Mouse (Mus musculus): ENCODE measurements around the gene Kcnip1. TPM values are rescaled to one million over a fixed set of nuclear protein-coding genes. Genes with fewer than 3 reads are reported as not detected.

Gene Kcnip1
- polyA plus RNA-seq, 1 experiment from 2014 or later: 41.6 TPM

DNA sequence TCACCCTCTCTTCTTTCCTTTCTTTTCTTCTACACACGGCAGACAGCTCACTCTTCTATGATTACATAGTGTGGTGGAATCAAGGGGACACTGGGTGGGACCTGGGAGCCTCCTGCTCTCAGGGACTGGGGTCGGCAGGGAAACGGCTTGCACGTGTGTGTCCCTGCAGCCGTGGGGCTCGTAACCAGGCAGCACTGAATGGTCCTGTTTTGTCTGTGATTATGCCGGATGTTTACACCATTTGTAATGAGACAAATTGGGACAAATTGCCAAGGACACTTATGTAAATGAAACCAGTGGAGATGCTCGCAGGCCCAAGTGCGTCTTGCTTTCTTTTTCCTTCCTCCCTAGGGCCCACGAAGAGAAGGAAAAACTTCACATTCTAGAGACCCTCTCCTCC lies 256.5 kb downstream of the Kcnip1 start:
- WGBS: 67% methylated on average over 10 of the region's 10 CpGs

DNA sequence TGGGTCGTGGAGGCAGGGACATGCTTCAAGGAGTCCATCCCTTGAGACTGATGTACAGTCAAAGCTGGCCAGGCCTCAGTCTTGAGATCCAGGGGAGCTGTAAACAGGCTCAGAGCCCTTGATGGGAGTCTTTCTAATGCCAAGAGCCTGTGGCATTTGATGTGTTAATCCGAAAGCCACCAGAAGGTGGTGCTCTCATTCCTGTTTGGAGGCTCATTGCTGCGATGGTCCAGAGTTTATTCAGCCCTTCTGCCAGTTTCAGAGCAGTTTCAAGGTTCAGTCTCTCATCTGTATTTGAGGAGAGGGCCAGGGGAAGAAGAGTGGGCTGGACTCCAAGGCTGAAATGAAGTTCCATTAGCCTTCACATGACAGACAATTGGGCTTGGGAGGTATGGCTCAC lies 259.7 kb downstream of the Kcnip1 start:
- 10% methylated on average over 3 of the region's 3 CpGs for WGBS
- no peaks in the 10 kb centered on the region for H3K9me3 ChIP-seq

More for the DNA sequence above, 256.5 kb downstream of the Kcnip1 start:
- no peaks in the 10 kb centered on the region for H3K27me3 ChIP-seq
- no peak overlapping the region for H3K4me3 ChIP-seq (replicated peaks)
- no peak overlapping the region for H3K9ac ChIP-seq (replicated peaks)
- H3K4me2 ChIP-seq (replicated peaks): no peak overlapping the region
- H3K27ac ChIP-seq: no peak overlapping the region
- H3K36me3 ChIP-seq: no peaks in the 10 kb centered on the region
- no peak for ATAC-seq
- no peaks in the 10 kb centered on the region for H3K9me3 ChIP-seq
- H3K4me1 ChIP-seq (replicated peaks): 0 out of 2 replicates have a peak, but pooled peaks cover 2% of the 10 kb centered on the region

DNA sequence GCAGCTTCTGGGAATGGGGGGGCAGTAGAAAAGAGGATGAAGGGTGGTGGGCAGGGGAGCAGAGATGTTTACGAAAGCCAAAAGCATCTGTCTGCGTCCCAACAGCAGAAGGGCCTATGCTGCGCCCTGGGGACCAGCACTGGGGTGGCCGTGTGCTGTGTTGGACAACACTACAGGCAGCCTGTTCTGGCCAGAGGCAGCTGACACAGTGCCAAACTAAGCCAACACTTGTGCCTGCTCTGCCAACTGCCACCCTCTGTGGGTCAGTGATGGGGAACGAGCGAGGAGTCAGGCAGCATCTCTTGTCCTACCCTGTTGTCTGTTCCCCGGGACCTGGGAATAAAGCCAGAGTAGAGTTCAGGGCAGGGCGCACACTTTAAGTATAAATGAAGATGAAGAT lies 260.6 kb downstream of the Kcnip1 start:
- 0 out of 2 replicates have a peak, but pooled peaks cover 2% of the 10 kb centered on the region for H3K4me1 ChIP-seq (replicated peaks)
- H3K9ac ChIP-seq (replicated peaks): no peak overlapping the region
- WGBS: 91% methylated on average over 8 of the region's 8 CpGs
- no peak overlapping the region for H3K4me3 ChIP-seq (replicated peaks)
- no peaks in the 10 kb centered on the region for H3K27me3 ChIP-seq
- ATAC-seq: peak; percentile 47; the same call in 1 of the 2 replicates
- H3K9me3 ChIP-seq: no peaks in the 10 kb centered on the region
- H3K36me3 ChIP-seq: no peaks in the 10 kb centered on the region
- H3K4me2 ChIP-seq (replicated peaks): no peak overlapping the region
- no peak overlapping the region for H3K27ac ChIP-seq

More for the DNA sequence above, 259.7 kb downstream of the Kcnip1 start:
- ATAC-seq: peak; percentile 65
- H3K27ac ChIP-seq: no peak overlapping the region
- H3K27me3 ChIP-seq: no peaks in the 10 kb centered on the region
- no peak overlapping the region for H3K9ac ChIP-seq (replicated peaks)
- no peak overlapping the region for H3K4me3 ChIP-seq (replicated peaks)
- no peak overlapping the region for H3K4me2 ChIP-seq (replicated peaks)
- 0 out of 2 replicates have a peak, but pooled peaks cover 2% of the 10 kb centered on the region for H3K4me1 ChIP-seq (replicated peaks)
- H3K36me3 ChIP-seq: no peaks in the 10 kb centered on the region

DNA sequence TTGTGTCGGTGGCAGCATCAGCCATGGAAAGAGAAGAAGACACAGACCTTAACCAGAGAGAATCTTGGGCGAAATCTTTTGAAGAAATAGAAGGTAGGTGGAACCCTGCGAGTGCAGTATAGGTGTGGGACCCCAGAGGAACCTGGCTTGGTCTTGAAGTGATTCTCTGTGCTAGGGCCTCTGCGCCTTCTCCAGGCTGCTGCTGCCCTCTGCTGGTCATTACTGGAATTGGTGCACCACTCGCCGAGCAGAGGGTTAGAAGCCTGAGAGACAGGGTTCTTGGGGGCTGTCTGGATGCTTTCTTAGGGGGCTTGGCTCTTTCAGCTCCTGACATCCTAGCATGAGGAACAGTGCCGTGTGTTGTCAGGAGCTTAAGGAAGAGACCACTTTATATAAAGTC lies 271.7 kb downstream of the Kcnip1 start:
- no peak overlapping the region for H3K4me2 ChIP-seq (replicated peaks)
- ATAC-seq: peak; percentile 65

DNA sequence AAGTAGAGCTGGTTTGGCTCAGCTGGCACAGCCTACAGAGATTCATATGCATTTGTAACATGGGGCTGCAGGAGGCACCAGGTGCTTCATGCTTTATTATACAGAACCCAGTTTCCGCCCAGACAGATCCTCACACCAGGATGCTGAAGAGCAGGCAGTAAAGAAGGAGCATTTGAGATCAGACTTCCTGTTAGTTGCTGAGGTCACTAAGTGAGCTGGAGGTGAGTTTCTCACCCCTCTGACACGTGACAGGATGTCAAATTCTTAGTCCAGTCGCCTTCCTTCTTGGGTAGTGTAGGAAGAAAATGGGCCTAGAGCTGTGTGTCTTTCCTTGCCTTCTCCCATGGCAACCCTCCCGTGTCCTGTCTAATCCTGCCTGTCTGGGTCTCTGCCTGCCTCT lies 286.2 kb downstream of the Kcnip1 start:
- Histone ChIP-seq H3K27me3 (no peaks in the 10 kb centered on the region), H3K9ac (replicated peaks) (no peak overlapping the region), H3K4me2 (replicated peaks) (no peak overlapping the region), H3K4me1 (replicated peaks) (no peaks in the 10 kb centered on the region), H3K9me3 (no peaks in the 10 kb centered on the region), H3K27ac (no peak overlapping the region), H3K36me3 (no peaks in the 10 kb centered on the region), H3K4me3 (replicated peaks) (no peak overlapping the region)
- no peak for ATAC-seq
- WGBS: 28% methylated on average over 4 of the region's 4 CpGs

More for the DNA sequence above, 271.7 kb downstream of the Kcnip1 start:
- no peak overlapping the region for H3K4me3 ChIP-seq (replicated peaks)
- H3K4me1 ChIP-seq (replicated peaks): no peaks in the 10 kb centered on the region
- no peaks in the 10 kb centered on the region for H3K36me3 ChIP-seq
- H3K27ac ChIP-seq: no peak overlapping the region
- H3K9me3 ChIP-seq: peaks cover 3% of the 10 kb centered on the region; the same call in 1 of the 2 replicates
- peaks cover 7% of the 10 kb centered on the region; the same call in 1 of the 2 replicates for H3K27me3 ChIP-seq
- H3K9ac ChIP-seq (replicated peaks): no peak overlapping the region
- WGBS: 25% methylated on average over 7 of the region's 7 CpGs

DNA sequence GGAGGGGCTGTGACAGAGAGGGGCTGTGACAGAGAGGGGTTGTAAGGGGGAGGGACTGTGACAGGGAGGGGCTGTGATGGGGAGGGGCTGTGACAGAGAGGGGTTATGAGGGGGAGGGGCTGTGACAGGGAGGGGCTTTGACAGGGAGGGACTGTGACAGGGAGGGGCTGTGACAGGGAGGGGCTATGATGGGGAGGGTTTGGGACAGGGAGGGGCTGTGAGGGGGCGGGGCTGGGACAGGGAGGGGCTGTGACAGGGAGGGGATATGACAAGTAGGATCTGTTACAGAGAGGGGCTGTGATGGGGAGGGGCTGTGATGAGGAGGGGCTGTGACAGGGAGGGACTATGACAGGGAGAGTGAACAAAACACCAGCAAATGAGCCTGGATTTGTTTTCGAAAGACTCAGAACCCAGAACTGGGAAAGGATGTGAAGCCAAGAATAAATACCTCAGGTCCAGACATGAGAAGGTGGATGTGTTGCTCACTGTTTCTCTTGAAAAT lies 290.9 kb downstream of the Kcnip1 start:
- no peak overlapping the region for H3K27ac ChIP-seq
- no peak overlapping the region for H3K4me3 ChIP-seq (replicated peaks)
- H3K36me3 ChIP-seq: no peaks in the 10 kb centered on the region
- H3K4me2 ChIP-seq (replicated peaks): no peak overlapping the region
- no peak for ATAC-seq
- H3K9ac ChIP-seq (replicated peaks): no peak overlapping the region
- 45% methylated on average over 2 of the region's 2 CpGs for WGBS
- H3K9me3 ChIP-seq: no peaks in the 10 kb centered on the region
- no peaks in the 10 kb centered on the region for H3K4me1 ChIP-seq (replicated peaks)
- no peaks in the 10 kb centered on the region for H3K27me3 ChIP-seq

DNA sequence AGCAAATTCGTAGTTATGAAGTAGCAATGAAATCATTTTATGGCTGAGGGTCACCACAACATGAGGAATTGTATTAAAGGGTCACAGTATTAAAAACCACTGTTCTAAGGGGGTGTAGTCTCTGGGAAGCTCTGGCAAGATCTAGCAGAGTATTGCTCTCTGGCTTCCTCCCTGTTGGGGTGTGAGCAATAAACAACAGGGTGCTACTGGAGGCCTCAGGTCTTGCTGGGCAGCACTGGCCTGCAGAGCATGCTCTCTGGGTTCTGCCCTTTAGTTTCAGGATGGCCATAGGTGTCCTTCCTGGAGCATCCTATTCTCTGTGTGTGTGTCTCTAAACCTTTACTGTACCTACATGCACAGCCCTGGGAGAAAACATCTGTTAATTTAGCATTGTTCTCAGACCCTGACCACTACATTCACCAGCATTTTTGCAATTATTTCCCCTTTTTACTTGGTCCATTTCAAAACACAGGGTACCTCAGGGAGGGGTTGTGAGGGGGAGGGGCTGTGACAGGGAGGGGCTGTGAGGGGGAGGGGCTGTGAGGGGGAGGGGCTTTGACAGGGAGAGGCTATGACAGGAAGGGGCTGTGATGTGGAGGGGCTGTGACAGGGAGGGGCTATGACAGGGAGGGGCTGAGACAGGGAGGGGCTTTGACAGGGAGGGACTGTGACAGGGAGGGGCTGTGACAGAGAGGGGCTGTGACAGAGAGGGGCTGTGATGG lies 291.6 kb downstream of the Kcnip1 start:
- Histone ChIP-seq H3K9ac (replicated peaks) (no peak overlapping the region), H3K27me3 (no peaks in the 10 kb centered on the region), H3K4me1 (replicated peaks) (no peaks in the 10 kb centered on the region), H3K27ac (no peak overlapping the region), H3K4me3 (replicated peaks) (no peak overlapping the region), H3K4me2 (replicated peaks) (no peak overlapping the region), H3K36me3 (no peaks in the 10 kb centered on the region), H3K9me3 (no peaks in the 10 kb centered on the region)
- no peak for ATAC-seq
- WGBS: 76% methylated on average over 1 of the region's 1 CpGs

DNA sequence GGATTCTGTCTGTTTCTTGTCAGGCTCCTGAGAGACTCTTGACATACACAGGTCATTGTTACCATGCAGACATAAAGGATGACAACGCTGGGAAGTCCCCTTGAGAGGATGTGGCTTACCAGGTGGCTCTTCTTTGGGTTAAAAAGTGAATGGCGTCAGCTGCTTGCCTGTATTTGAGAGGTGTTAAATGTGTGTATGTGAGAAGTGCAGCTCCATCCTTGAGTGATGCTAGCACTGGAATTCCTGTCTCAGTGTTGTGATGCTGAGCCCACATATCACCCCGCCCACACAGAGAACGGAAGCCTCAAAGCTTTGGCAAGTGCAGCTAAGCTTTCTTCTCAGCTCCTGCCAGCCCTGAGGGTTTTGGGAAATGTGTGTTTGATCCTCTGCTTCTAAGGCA lies 292.2 kb downstream of the Kcnip1 start:
- ATAC-seq: no peak
- Histone ChIP-seq H3K4me1 (replicated peaks) (no peaks in the 10 kb centered on the region), H3K36me3 (no peaks in the 10 kb centered on the region), H3K27ac (no peak overlapping the region), H3K9me3 (no peaks in the 10 kb centered on the region), H3K9ac (replicated peaks) (no peak overlapping the region), H3K4me3 (replicated peaks) (no peak overlapping the region), H3K27me3 (no peaks in the 10 kb centered on the region), H3K4me2 (replicated peaks) (no peak overlapping the region)
- 60% methylated on average over 4 of the region's 4 CpGs for WGBS

DNA sequence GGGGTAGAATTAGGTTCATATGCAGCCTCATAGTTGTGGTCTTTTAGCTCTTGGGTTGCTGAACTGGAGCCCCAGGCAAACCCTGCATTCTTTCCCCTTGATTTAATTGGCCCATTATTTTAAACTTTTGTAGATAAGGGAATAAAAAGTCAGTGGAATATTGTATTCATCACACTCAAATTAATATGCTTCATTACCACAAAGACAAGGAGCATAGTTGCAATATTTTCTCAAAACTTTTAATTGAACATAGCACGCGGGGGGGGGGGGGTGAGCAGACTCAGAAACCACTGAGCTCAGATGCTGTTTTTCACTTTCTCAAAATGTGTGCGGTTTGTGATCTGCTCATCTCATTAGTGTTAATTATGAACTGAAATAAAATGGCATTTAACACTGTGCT lies 302.8 kb downstream of the Kcnip1 start:
- WGBS: 90% methylated on average over 3 of the region's 3 CpGs
- no peaks in the 10 kb centered on the region for H3K4me1 ChIP-seq (replicated peaks)
- no peaks in the 10 kb centered on the region for H3K9me3 ChIP-seq
- no peak overlapping the region for H3K4me2 ChIP-seq (replicated peaks)
- no peaks in the 10 kb centered on the region for H3K27me3 ChIP-seq
- no peak overlapping the region for H3K9ac ChIP-seq (replicated peaks)
- no peak overlapping the region for H3K27ac ChIP-seq
- no peak overlapping the region for H3K4me3 ChIP-seq (replicated peaks)
- no peaks in the 10 kb centered on the region for H3K36me3 ChIP-seq
- no peak for ATAC-seq

DNA sequence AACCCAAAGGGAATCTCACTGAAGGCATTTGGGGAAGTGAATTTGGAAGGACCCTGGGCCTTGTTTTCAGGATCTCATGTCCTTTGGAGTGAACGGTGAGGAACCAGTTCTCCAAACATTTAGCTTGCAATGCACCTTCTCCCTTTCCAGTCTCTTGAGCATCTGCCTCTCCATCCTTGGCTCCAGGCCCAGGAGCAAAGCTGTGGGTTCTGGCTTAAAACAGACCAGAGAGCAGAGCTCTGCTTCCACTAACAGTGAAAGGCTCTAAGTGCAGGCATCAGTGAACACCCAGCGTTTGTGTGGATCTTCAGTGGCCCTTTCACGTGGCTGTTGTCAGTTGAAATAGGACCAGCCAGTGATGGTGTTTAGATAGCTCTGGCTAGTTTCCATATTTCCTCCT lies 307.0 kb downstream of the Kcnip1 start:
- Histone ChIP-seq H3K36me3 (no peaks in the 10 kb centered on the region), H3K4me2 (replicated peaks) (no peak overlapping the region), H3K4me3 (replicated peaks) (no peak overlapping the region), H3K27me3 (peaks cover 7% of the 10 kb centered on the region; the same call in 1 of the 2 replicates), H3K4me1 (replicated peaks) (no peaks in the 10 kb centered on the region), H3K27ac (no peak overlapping the region), H3K9ac (replicated peaks) (no peak overlapping the region), H3K9me3 (no peaks in the 10 kb centered on the region)
- 86% methylated on average over 3 of the region's 3 CpGs for whole genome bisulfite sequencing
- ATAC-seq: no peak

DNA sequence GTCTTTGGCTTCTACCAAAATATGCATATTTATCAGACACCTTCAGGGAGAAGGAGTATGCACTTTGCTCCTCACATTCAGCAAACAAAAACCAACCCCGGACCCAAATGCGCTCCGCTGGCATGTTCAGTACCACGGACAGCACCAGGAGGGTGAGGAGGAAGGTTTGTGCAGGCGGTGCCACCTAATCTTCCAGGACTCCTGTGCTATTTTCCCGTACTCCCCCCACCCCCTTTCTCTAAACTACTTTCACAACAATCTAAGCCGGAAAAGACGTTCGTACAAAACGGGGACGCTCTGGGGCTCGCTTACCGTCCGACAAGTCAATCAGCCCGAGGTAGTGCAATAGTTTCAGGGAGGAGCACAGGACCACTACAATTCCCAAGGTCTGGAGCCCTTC lies 312.8 kb downstream of the Kcnip1 start:
- Histone ChIP-seq H3K27ac (no peak overlapping the region), H3K9me3 (no peaks in the 10 kb centered on the region), H3K27me3 (peaks cover 18% of the 10 kb centered on the region), H3K4me1 (replicated peaks) (peaks cover 9% of the 10 kb centered on the region), H3K9ac (replicated peaks) (0 out of 2 replicates have a peak overlapping the region, but pooled peaks have one; percentile 6), H3K4me2 (replicated peaks) (peak overlapping the region; percentile 46), H3K36me3 (no peaks in the 10 kb centered on the region), H3K4me3 (replicated peaks) (peak overlapping the region; percentile 20; the same call in 1 of the 2 replicates)
- WGBS: 3% methylated on average over 15 of the region's 15 CpGs
- no peak for ATAC-seq

DNA sequence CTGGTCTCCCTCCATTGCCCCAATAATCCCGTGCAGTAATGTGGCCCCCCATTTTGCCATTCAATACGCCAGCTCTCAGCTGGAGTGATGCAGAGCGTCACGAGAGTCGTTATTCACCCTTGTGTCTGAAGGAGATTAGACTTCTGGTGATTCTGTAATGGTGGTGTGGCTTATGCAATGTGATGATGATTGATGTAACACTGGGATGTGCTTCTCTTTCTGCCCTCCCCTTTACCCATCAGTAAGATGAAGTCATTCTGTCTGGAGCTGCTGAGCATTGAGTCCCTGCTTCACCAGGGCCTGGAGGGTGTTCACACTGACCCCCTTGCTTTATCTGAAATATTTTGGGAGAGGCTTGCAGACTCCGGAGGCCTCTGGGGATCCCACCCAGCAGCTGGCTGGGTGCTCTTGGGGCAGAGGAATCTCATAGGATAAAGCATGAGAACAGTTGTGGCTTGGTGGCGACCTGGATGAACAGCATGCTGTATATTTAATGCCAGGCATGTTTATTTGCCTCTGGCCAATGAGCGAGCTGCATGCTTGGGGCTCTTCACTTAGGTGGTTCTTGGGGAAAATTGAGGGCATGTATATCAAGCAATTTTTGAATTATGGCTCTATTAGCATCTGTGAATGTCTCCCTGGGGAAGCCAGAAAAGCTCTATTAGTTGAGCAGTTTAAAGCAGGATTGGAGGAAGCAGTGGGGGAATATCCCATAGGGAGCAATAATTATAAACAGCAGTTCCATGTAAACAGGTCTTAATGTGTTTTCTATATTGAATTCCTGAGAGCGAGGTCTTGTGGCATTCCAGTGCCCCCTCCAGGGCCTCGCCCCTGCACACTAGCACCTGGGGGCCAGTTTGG lies 322.6 kb downstream of the Kcnip1 start:
- WGBS: 65% methylated on average over 10 of the region's 10 CpGs
- H3K4me3 ChIP-seq (replicated peaks): no peak overlapping the region
- H3K4me1 ChIP-seq (replicated peaks): peaks cover 24% of the 10 kb centered on the region
- peak; percentile 40; the same call in 1 of the 2 replicates for ATAC-seq
- H3K27me3 ChIP-seq: no peaks in the 10 kb centered on the region
- H3K36me3 ChIP-seq: no peaks in the 10 kb centered on the region
- no peak overlapping the region for H3K27ac ChIP-seq
- H3K9me3 ChIP-seq: no peaks in the 10 kb centered on the region
- H3K4me2 ChIP-seq (replicated peaks): no peak overlapping the region
- H3K9ac ChIP-seq (replicated peaks): no peak overlapping the region

Data from midbrain, embryonic 13.5 days (tissue).